Mouse (Mus musculus) layer of hippocampus, postnatal 25 days (tissue): ENCODE data around the gene Mccc1. TPM values are rescaled to one million over a fixed set of nuclear protein-coding genes. Genes with fewer than 3 reads are reported as not detected.

Experiments
- DNase-seq, 2 experiments: peaks; one replicate each; pipeline ENCODE4 v3.0.0; 2022; ENCODE audit warnings: mixed read lengths in 2 of 2, low spot score in 1 of 2; ENCODE audit errors: extremely low spot score in 1 of 2
- total RNA-seq, 2 experiments: library from RNA; stranded (reverse); gene quantifications; 2 replicates each; pipeline ENCODE4 v1.2.3; 2021

The Mccc1 gene
- total RNA-seq, 2 experiments from 2014 or later = 27.4 to 39.4 TPM

GRCm38 (mm10) chr3:35967366-35967921, 33.0 kb downstream of the Mccc1 start:
- DNase-seq = no peak

GRCm38 (mm10) chr3:35966493-35966892, 34.0 kb downstream of the Mccc1 start:
- no peak for DNase-seq

- no peak for DNase-seq
These were observed 35.5 kb downstream of the Mccc1 start for GRCm38 (mm10) chr3:35964928-35965327.

GRCm38 (mm10) chr3:35963921-35964320, 36.6 kb downstream of the Mccc1 start:
- no peak for DNase-seq

GRCm38 (mm10) chr3:35963401-35963800, 37.1 kb downstream of the Mccc1 start:
- no peak for DNase-seq

GRCm38 (mm10) chr3:35962967-35963366, 37.5 kb downstream of the Mccc1 start:
- DNase-seq = no peak

- DNase-seq = no peak
These were observed 43.2 kb downstream of the Mccc1 start for GRCm38 (mm10) chr3:35957230-35957629.

- DNase-seq = no peak
These were observed 45.4 kb downstream of the Mccc1 start for GRCm38 (mm10) chr3:35954901-35955575.

GRCm38 (mm10) chr3:35953816-35954215, 46.7 kb downstream of the Mccc1 start:
- DNase-seq = no peak

- DNase-seq = no peak
These were observed 47.3 kb downstream of the Mccc1 start for GRCm38 (mm10) chr3:35953184-35953583.

GRCm38 (mm10) chr3:35948197-35948596, 52.3 kb downstream of the Mccc1 start:
- no peak for DNase-seq

- no peak for DNase-seq
These were observed 59.9 kb downstream of the Mccc1 start for GRCm38 (mm10) chr3:35940520-35941135.

GRCm38 (mm10) chr3:35940047-35940446, 60.4 kb downstream of the Mccc1 start:
- no peak for DNase-seq

GRCm38 (mm10) chr3:35937345-35937744, 63.1 kb downstream of the Mccc1 start, which contains the start of gene Dcun1d1:
TSS of gene Dcun1d1 (minus strand) at chr3:35937445.
- DNase-seq = no peak

- DNase-seq = no peak
These were observed 67.1 kb downstream of the Mccc1 start for GRCm38 (mm10) chr3:35933405-35933777.

- DNase-seq = peak; percentile 66 to 75
These were observed 67.6 kb downstream of the Mccc1 start for GRCm38 (mm10) chr3:35932735-35933404.

- DNase-seq = peak; percentile 28 to 41
These were observed 68.4 kb downstream of the Mccc1 start for GRCm38 (mm10) chr3:35931896-35932727.

GRCm38 (mm10) chr3:35931359-35931758, 69.1 kb downstream of the Mccc1 start:
- no peak for DNase-seq

- DNase-seq = no peak
These were observed 70.6 kb downstream of the Mccc1 start for GRCm38 (mm10) chr3:35929831-35930230.

- no peak for DNase-seq
These were observed 71.1 kb downstream of the Mccc1 start for GRCm38 (mm10) chr3:35929406-35929805.
